Mouse (Mus musculus): ENCODE data around the gene Mtcp1. TPM values are rescaled to one million over a fixed set of nuclear protein-coding genes. Genes with fewer than 3 reads are reported as not detected.

Mtcp1 gene
- polyA plus RNA-seq, 1 experiment from 2014 or later, result 10.8 TPM

DNA sequence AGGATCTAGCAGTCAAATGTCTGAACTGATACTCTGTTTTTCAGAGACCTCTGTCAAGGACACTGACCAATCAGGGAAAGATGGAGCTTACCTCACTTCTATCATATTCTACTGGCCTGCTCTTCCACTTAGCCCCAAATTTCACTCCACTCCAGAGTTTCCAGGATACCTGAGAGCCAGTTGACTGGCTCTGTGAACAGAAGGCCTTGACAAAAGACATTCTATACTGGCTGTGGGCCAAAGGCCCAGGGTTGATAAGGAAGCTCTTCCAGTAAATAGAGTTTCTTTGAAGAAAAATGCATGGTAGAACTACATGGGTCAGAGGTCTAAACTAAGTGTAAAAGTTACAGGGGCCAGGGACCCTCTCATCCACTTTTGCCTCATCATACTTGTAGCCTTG is 46.2 kb downstream of the Mtcp1 start:
- H3K4me1 ChIP-seq, result no peaks in the 10 kb centered on the region
- ATAC-seq (ENCODE audit: insufficient number of reproducible peaks, insufficient read depth, low FRiP score, low TSS enrichment, low read depth), result no peak

More for the DNA sequence above, 46.2 kb downstream of the Mtcp1 start:
- no peak overlapping the region for H3K9ac ChIP-seq
- no peaks in the 10 kb centered on the region for H3K9me3 ChIP-seq
- no peaks in the 10 kb centered on the region for H3K27me3 ChIP-seq
- H3K36me3 ChIP-seq, result no peaks in the 10 kb centered on the region
- H3K4me3 ChIP-seq, result no peak overlapping the region
- H3K4me2 ChIP-seq, result no peak overlapping the region
- H3K27ac ChIP-seq, result no peak overlapping the region

Other genes starting within 250 kb of the Mtcp1 start
- 68.1 and 70.1 TPM in 2 replicates for gene Fundc2, start 34.2 kb downstream of the Mtcp1 start, polyA plus RNA-seq (2015; fragmentation: Nextera tagmentation; extraction: Ambion mirVana)
- 2.0 and 2.5 TPM in 2 replicates for gene F8, start 34.0 kb downstream of the Mtcp1 start, polyA plus RNA-seq (2015; fragmentation: Nextera tagmentation; extraction: Ambion mirVana)
- gene Cmc4, start within 50 bp of the Mtcp1 start, polyA plus RNA-seq (2015; fragmentation: Nextera tagmentation; extraction: Ambion mirVana), result 29.6 and 30.8 TPM in 2 replicates
- gene Brcc3, start within 50 bp of the Mtcp1 start, polyA plus RNA-seq (2015; fragmentation: Nextera tagmentation; extraction: Ambion mirVana), result 58.9 and 60.9 TPM in 2 replicates
- 152 and 156 TPM in 2 replicates for gene Vbp1, start 97.7 kb upstream of the Mtcp1 start, polyA plus RNA-seq (2015; fragmentation: Nextera tagmentation; extraction: Ambion mirVana)
- gene Rab39b, start 161.6 kb upstream of the Mtcp1 start, polyA plus RNA-seq (2015; fragmentation: Nextera tagmentation; extraction: Ambion mirVana), result 3.7 TPM in 2 replicates